Mouse (Mus musculus) pancreas, adult 10 weeks (tissue): ENCODE measurements around the gene Dapk1. TPM values are rescaled to one million over a fixed set of nuclear protein-coding genes. Genes with fewer than 3 reads are reported as not detected.

ENCODE experiments used
- polyA plus RNA-seq: library from polyadenylated mRNA; stranded (reverse); fragments of 350-450 nt; fragmentation: Illumina TruSeq; extraction: RNeasy Lipid Tissue Mini Kit (QIAGEN cat#74804); gene quantifications from one replicate; pipeline ENCODE4 v1.2.3, GENCODE M21; 2015; ENCODE audit warnings: low read depth, low replicate concordance; ENCODE audit not compliant: insufficient read depth

The Dapk1 gene
- 7.6 TPM for polyA plus RNA-seq

GRCm38 (mm10) chr13:60601436-60602415 lies at the start of gene Dapk1:
Dapk1 (plus strand) TSS chr13:60601947.

DNA sequence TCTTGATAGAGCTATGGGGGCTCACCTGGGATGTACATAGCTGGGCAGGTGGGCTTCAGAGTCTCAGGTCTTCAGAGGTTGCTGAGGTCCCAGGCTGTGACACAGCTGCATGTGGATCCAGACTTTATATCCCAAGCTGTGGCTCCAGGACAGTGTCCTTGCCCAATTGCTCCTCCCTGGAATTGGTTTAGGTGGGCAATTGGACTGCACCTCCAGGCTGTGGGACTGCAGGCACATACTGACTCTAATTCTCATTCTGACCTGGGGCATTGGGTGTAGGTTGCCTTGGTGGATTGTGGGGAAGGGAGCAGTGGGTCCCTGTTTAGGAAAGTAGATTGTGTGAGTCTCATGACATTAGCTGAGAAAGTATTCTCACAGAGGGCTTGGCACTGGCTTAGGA lies 184.5 kb downstream of the Dapk1 start, which contains the start of gene BC051665:
Gene BC051665 (minus strand): TSS at position 101 of the 400 bp plus-strand sequence.

GRCm38 (mm10) chr13:60802749-60803148 lies 201.0 kb downstream of the Dapk1 start, which contains the start of gene Ctsll3:
Ctsll3 (minus strand) TSS chr13:60802849.

Other genes with a start within 250 kb of the Dapk1 start
- gene BC051665, start 184.4 kb downstream of the Dapk1 start, polyA plus RNA-seq, result not detected
- gene Ctsll3, start 200.9 kb downstream of the Dapk1 start, polyA plus RNA-seq, result not detected